Mouse (Mus musculus) ES-Bruce4 (cell line): Measurements from ENCODE around the gene Ints13. TPM values are rescaled to one million over a fixed set of nuclear protein-coding genes. Genes with fewer than 3 reads are reported as not detected.

ENCODE experiments used
- H3K27ac ChIP-seq: 2 replicates; pipeline ENCODE4 v1.5.1; 2012; ENCODE audit warnings: low read length, inconsistent platforms; ENCODE audit not compliant: insufficient read depth
- H3K27me3 ChIP-seq: 2 replicates; pipeline ENCODE4 v1.6.1; 2012; ENCODE audit warnings: mild to moderate bottlenecking, low read length, inconsistent platforms; ENCODE audit not compliant: control insufficient read depth, poor library complexity, insufficient read depth, severe bottlenecking
- H3K36me3 ChIP-seq: 2 replicates; pipeline ENCODE4 v1.6.1; 2012; ENCODE audit warnings: inconsistent platforms, mild to moderate bottlenecking, low read length, moderate library complexity; ENCODE audit not compliant: control insufficient read depth, poor library complexity, insufficient read depth, severe bottlenecking
- H3K4me1 ChIP-seq: one replicate; pipeline ENCODE4 v1.8.1; 2011; ENCODE audit warnings: low read length; ENCODE audit not compliant: control insufficient read depth, insufficient read depth
- H3K4me3 ChIP-seq: 2 replicates; pipeline ENCODE4 v1.5.1; 2011; ENCODE audit warnings: low read depth, mild to moderate bottlenecking, low read length
- H3K9ac ChIP-seq: 2 replicates; pipeline ENCODE4 v1.6.1; 2012; ENCODE audit warnings: low read depth, mild to moderate bottlenecking, inconsistent platforms; ENCODE audit not compliant: poor library complexity, severe bottlenecking
- H3K9me3 ChIP-seq: replicated peaks from 2 replicates; pipeline ENCODE4 v1.6.1; 2012; ENCODE audit warnings: mild to moderate bottlenecking, low read length, inconsistent platforms; ENCODE audit not compliant: control insufficient read depth, poor library complexity, insufficient read depth, severe bottlenecking
- CTCF ChIP-seq: IDR thresholded peaks from one replicate; pipeline ENCODE4 v1.8.1; 2011; ENCODE audit warnings: low read depth, low read length
- EP300 ChIP-seq: IDR thresholded peaks from 2 replicates; pipeline ENCODE4 v1.6.1; 2011; ENCODE audit warnings: low read depth, low read length; ENCODE audit not compliant: insufficient read depth
- POLR2A ChIP-seq: IDR thresholded peaks from one replicate; pipeline ENCODE4 v1.8.1; 2011; ENCODE audit warnings: low read length; ENCODE audit not compliant: insufficient read depth
- polyA plus RNA-seq: library from polyadenylated mRNA; stranded (reverse); fragments of >200 nt; gene quantifications from 2 replicates; pipeline ENCODE4 v1.2.4, GENCODE M21; 2011; ENCODE audit warnings: low read depth; ENCODE audit not compliant: missing spikeins, insufficient read depth, insufficient read length

The Ints13 gene
- polyA plus RNA-seq, 1 experiment, result 118 TPM

DNA sequence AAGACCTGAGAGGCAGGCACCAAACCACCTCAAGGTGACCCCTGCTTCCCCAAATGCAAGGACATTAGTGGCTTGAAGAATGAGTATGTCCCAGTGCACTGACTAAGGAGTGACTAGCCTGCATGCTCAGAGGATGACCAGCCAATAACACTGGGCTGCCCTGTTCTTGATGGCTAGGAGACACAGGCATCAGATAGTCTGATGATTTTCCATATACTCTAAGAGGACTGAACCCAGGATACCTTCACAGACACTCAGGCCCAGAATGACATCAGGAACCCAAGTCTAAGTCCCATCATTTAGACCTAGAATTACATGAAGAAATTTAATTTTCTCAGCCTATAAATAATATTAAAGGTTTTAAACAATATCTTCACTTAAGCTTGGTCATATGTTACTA, 26.3 kb downstream of the Ints13 start:
- H3K9ac ChIP-seq, result no peak overlapping the region
- H3K4me1 ChIP-seq, result no peaks in the 10 kb centered on the region
- H3K36me3 ChIP-seq, result peaks cover 50% of the 10 kb centered on the region
- H3K27me3 ChIP-seq, result no peaks in the 10 kb centered on the region
- H3K4me3 ChIP-seq, result no peak overlapping the region
- no peak overlapping the region for H3K27ac ChIP-seq
- TF ChIP-seq POLR2A (no peak), CTCF (no peak), EP300 (no peak)
- H3K9me3 ChIP-seq, result no peaks in the 10 kb centered on the region

DNA sequence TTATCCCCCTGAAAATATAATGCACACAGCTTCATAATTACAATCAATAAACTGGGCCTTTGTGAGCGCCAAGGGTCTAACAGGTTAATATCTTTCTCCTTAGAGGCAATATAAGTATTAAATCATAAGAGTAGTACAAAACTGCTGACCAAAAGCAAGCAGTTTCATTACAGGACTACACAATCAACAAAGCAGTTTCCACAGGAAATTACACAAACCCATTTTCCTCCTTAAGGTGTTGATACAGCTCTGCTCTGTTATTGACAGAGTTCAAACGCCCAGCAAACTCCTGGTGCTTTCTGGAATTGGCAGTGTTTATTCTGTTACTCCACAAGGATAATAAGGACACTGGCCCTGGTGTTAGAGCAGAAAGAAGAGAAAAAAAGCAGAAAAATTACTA, 27.2 kb downstream of the Ints13 start:
- no peaks in the 10 kb centered on the region for H3K27me3 ChIP-seq
- no peak overlapping the region for H3K4me3 ChIP-seq
- H3K9ac ChIP-seq, result no peak overlapping the region
- no peak overlapping the region for H3K27ac ChIP-seq
- no peak for TF ChIP-seq EP300
- no peak for TF ChIP-seq POLR2A
- no peak for TF ChIP-seq CTCF
- no peaks in the 10 kb centered on the region for H3K9me3 ChIP-seq
- peaks cover 43% of the 10 kb centered on the region for H3K36me3 ChIP-seq
- no peaks in the 10 kb centered on the region for H3K4me1 ChIP-seq

DNA sequence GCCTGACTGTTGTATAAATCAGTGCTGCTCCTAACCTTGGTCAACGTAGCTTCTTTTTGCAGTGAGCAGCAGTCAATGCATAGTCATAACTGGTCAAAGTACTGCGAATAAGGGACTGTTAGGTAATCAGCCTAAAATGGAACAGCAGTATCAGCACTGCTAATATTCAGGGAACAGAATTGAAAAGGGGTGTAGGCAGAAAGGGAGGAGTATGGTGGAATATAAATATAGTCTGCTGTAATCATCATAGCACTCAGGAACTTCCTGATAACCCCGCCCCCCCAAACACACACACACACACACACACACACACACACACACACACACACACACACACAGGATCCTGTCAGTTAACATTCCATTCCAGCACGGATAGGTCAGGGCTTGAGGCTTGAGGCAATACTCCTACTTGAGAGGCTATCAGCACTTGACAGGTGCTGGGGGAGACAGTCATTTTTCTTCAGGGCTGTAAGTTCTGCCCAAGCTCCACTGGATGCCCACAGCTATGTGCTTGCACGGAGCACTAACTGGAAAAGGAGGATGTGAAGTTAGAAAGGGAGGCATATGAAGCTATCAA, 32.3 kb downstream of the Ints13 start:
- TF ChIP-seq POLR2A (no peak), EP300 (no peak), CTCF (no peak)
- no peaks in the 10 kb centered on the region for H3K27me3 ChIP-seq
- no peak overlapping the region for H3K9ac ChIP-seq
- H3K9me3 ChIP-seq, result no peaks in the 10 kb centered on the region
- no peak overlapping the region for H3K27ac ChIP-seq
- no peaks in the 10 kb centered on the region for H3K4me1 ChIP-seq
- H3K4me3 ChIP-seq, result no peak overlapping the region
- H3K36me3 ChIP-seq, result peaks cover 1% of the 10 kb centered on the region

DNA sequence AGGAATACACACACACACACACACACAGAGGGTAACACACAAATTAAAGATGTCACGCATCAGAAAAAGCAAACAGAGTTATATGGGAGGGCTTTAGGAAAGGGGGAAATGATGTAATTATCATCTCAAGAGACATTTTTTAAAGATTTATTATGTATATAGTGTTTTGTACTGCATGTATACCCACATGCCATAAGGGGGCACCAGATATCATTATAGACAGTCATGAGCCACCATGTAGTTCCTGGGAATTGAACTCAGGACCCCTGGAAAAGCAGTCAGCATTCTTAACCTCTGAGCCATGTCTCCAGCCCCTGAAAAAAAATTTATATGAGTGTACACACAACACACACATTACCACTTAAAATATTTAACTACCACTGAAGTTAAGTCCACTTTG, 33.0 kb downstream of the Ints13 start:
- no peaks in the 10 kb centered on the region for H3K9me3 ChIP-seq
- H3K9ac ChIP-seq, result no peak overlapping the region
- H3K4me1 ChIP-seq, result no peaks in the 10 kb centered on the region
- H3K27ac ChIP-seq, result no peak overlapping the region
- H3K36me3 ChIP-seq, result no peaks in the 10 kb centered on the region; the same call in 1 of the 2 replicates
- no peaks in the 10 kb centered on the region for H3K27me3 ChIP-seq
- H3K4me3 ChIP-seq, result no peak overlapping the region
- TF ChIP-seq CTCF, result no peak
- no peak for TF ChIP-seq EP300
- no peak for TF ChIP-seq POLR2A

DNA sequence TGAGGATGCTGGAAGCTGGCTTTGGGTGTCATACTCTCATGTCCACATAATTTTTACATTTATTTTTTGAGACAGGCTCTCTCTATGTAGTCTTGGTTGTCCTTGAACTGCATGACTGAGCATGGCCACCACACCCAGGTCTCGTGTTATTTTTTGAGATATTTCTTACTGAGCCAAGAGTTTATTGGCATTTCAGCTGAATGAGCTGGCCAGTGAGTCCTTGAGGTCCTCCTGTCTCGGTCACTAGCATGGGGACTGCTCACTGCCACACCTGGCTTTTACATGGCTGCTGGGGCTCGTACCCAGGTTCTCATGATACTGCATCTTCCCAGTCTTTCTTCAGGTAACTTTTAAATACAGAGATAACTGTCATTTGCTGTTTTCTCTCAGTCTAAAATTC, 37.2 kb downstream of the Ints13 start:
- H3K27ac ChIP-seq, result no peak overlapping the region
- H3K9me3 ChIP-seq, result no peaks in the 10 kb centered on the region; the same call in 1 of the 2 replicates
- no peak overlapping the region for H3K9ac ChIP-seq
- H3K27me3 ChIP-seq, result no peaks in the 10 kb centered on the region
- H3K4me3 ChIP-seq, result no peak overlapping the region
- H3K36me3 ChIP-seq, result no peaks in the 10 kb centered on the region
- no peak for TF ChIP-seq POLR2A
- TF ChIP-seq CTCF, result no peak
- H3K4me1 ChIP-seq, result no peaks in the 10 kb centered on the region

DNA sequence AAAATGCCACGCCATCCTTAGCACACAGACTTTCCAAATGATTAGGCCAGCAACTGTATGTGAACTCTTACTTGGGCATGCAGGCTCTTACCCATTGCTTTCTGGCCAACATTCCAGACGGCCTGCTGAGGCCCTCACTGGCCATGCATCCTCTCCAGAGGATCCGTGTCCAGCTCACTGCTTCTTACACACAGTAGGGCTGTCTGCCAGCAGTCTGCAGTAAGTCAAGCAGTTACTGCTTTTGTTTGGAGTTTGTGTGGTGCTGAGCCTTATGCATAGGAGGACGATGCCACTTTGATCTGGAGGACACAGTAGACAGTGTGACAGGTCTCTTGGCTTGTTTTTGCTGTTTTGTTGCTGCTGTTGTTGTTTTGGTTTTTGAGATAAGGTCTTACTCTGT, 39.0 kb downstream of the Ints13 start:
- Histone ChIP-seq H3K27me3 (no peaks in the 10 kb centered on the region), H3K9me3 (no peaks in the 10 kb centered on the region; the same call in 1 of the 2 replicates)

More for the DNA sequence above, 39.0 kb downstream of the Ints13 start:
- Histone ChIP-seq H3K9ac (no peak overlapping the region), H3K27ac (no peak overlapping the region), H3K4me3 (no peak overlapping the region), H3K36me3 (no peaks in the 10 kb centered on the region), H3K4me1 (no peaks in the 10 kb centered on the region)
- no peak for TF ChIP-seq CTCF
- TF ChIP-seq EP300, result no peak
- no peak for TF ChIP-seq POLR2A
